Mouse (Mus musculus) liver, embryonic 13.5 days (tissue): ENCODE measurements around the gene Tmem191c. TPM values are rescaled to one million over a fixed set of nuclear protein-coding genes. Genes with fewer than 3 reads are reported as not detected.

Experiments used
- ATAC-seq: fragments of 200-750 bp; cut with Nextera tagmentation; 2 replicates; pipeline ENCODE4 v1.8.0; 2017; ENCODE audit warnings: low read depth, mild to moderate bottlenecking, moderate number of reproducible peaks, moderate library complexity
- DNase-seq: peaks from one replicate; pipeline ENCODE4 v3.0.0; 2022
- H3K27ac ChIP-seq: fragments of 300-500 bp; sonication (generic); 2 replicates; pipeline ENCODE4 v1.5.1; 2015; ENCODE audit warnings: moderate library complexity, mild to moderate bottlenecking, inconsistent platforms
- H3K27me3 ChIP-seq: fragments of 300-500 bp; sonication (generic); 2 replicates; pipeline ENCODE4 v1.6.1; 2015; ENCODE audit warnings: mild to moderate bottlenecking, inconsistent platforms
- H3K36me3 ChIP-seq: fragments of 300-500 bp; sonication (generic); 2 replicates; pipeline ENCODE4 v1.6.1; 2015; ENCODE audit warnings: mild to moderate bottlenecking, inconsistent platforms
- H3K4me1 ChIP-seq: fragments of 300-500 bp; sonication (generic); replicated peaks from 2 replicates; pipeline ENCODE4 v1.6.1; 2015; ENCODE audit warnings: inconsistent platforms
- H3K4me2 ChIP-seq: fragments of 300-500 bp; sonication (generic); 2 replicates; pipeline ENCODE4 v1.6.1; 2015; ENCODE audit warnings: inconsistent platforms, mild to moderate bottlenecking, moderate library complexity
- H3K4me3 ChIP-seq: fragments of 300-500 bp; sonication (generic); replicated peaks from 2 replicates; pipeline ENCODE4 v1.5.1; 2015; ENCODE audit warnings: mild to moderate bottlenecking, inconsistent platforms
- H3K9ac ChIP-seq: fragments of 300-500 bp; sonication (generic); 2 replicates; pipeline ENCODE4 v1.6.1; 2015; ENCODE audit warnings: mild to moderate bottlenecking, inconsistent platforms
- H3K9me3 ChIP-seq: fragments of 300-500 bp; sonication (generic); replicated peaks from 2 replicates; pipeline ENCODE4 v1.6.1; 2016; ENCODE audit warnings: inconsistent platforms
- WGBS: fragments of 180-500 bp; shearing (Covaris S2); methylation state at CpG from one replicate; pipeline ENCODE4 v1.1.7; 2015; ENCODE audit not compliant: insufficient replicate concordance; 5-methylcytosine and 5-hydroxymethylcytosine counted together
- polyA plus RNA-seq: library from polyadenylated mRNA; unstranded; fragments of >200 nt; fragmentation: Nextera tagmentation; extraction: Ambion mirVana; gene quantifications from 2 replicates; pipeline ENCODE4 v1.2.1, GENCODE M21; 2015

The Tmem191c gene
- polyA plus RNA-seq, 1 experiment from 2014 or later = 2.8 TPM

DNA sequence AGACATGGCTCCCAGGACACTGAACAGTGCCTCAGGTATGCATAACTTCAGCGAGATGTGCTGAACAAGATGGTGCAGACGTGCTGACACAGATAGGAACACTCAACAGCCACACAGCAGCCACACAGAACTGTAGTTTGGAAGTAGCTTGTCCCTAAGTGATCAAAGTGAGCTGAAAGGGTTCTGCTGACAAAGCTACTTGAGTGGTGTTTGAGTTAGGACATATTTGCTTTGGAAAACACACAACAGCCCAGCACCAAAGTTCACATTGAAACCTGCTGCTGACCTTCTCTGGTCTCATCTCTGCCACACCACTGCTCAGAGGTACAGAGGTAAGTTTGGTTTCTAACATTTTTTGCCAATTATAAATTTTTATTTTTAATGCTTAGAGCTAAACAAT, 55.2 kb downstream of the Tmem191c start, which contains the start of gene Serpind1:
TSS of gene Serpind1 (plus strand) at position 256 of the 400 bp plus-strand sequence.
- peak; percentile 67 for ATAC-seq
- Histone ChIP-seq H3K4me2 (peak within 1 kb of the TSS; percentile 25), H3K27ac (peak within 1 kb of the TSS; percentile 68)

GRCm38 (mm10) chr16:17331855-17332254, 56.0 kb downstream of the Tmem191c start:
- no peak overlapping the region for H3K9ac ChIP-seq
- H3K9me3 ChIP-seq = no peaks in the 10 kb centered on the region
- peak overlapping the region; percentile 21; the same call in 1 of the 2 replicates for H3K4me2 ChIP-seq
- H3K27me3 ChIP-seq = no peaks in the 10 kb centered on the region
- WGBS = 70% methylated on average over 5 of the region's 5 CpGs
- peaks cover 11% of the 10 kb centered on the region for H3K36me3 ChIP-seq
- ATAC-seq = no peak
- peaks cover 16% of the 10 kb centered on the region for H3K4me1 ChIP-seq
- no peak for DNase-seq
- H3K27ac ChIP-seq = no peak overlapping the region
- H3K4me3 ChIP-seq = peak overlapping the region; percentile 41

More for the DNA sequence above, 55.2 kb downstream of the Tmem191c start, which contains the start of gene Serpind1:
- Histone ChIP-seq H3K9ac (no peak within 1 kb of the TSS), H3K27me3 (no peaks in the 10 kb centered on the region), H3K9me3 (no peaks in the 10 kb centered on the region), H3K4me1 (peaks cover 10% of the 10 kb centered on the region; the same call in 1 of the 2 replicates), H3K4me3 (peak within 1 kb of the TSS; percentile 41), H3K36me3 (peaks cover 7% of the 10 kb centered on the region)
- 63% methylated on average over 2 of the region's 2 CpGs for WGBS
- DNase-seq = no peak

Other genes with a start within 250 kb of the Tmem191c start
- 1.4 and 1.6 TPM in 2 replicates for gene Ypel1, start 206.4 kb upstream of the Tmem191c start, polyA plus RNA-seq
- gene Ppil2, start 164.8 kb upstream of the Tmem191c start, polyA plus RNA-seq = 57.4 and 64.3 TPM in 2 replicates
- 28.3 and 28.9 TPM in 2 replicates for gene 2610318N02Rik, start 150.9 kb upstream of the Tmem191c start, polyA plus RNA-seq
- gene Sdf2l1, start 143.7 kb upstream of the Tmem191c start, polyA plus RNA-seq = 75.6 and 77.1 TPM in 2 replicates
- gene Ydjc, start 131.5 kb upstream of the Tmem191c start, polyA plus RNA-seq = 15.7 and 15.8 TPM in 2 replicates
- 0.62 and 0.81 TPM in 2 replicates for gene Ccdc116, start 128.8 kb upstream of the Tmem191c start, polyA plus RNA-seq
- gene Ube2l3, start 73.4 kb upstream of the Tmem191c start, polyA plus RNA-seq = 247 and 282 TPM in 2 replicates
- gene Rimbp3, start 67.5 kb upstream of the Tmem191c start, polyA plus RNA-seq = 0.12 and 0.14 TPM in 2 replicates
- gene Hic2, start 42.5 kb upstream of the Tmem191c start, polyA plus RNA-seq = 2.9 and 3.2 TPM in 2 replicates
- gene Serpind1, start 55.3 kb downstream of the Tmem191c start, polyA plus RNA-seq = 124 and 143 TPM in 2 replicates
- gene Snap29, start 129.9 kb downstream of the Tmem191c start, polyA plus RNA-seq = 8.8 and 10.7 TPM in 2 replicates
- gene Pi4ka, start 130.2 kb downstream of the Tmem191c start, polyA plus RNA-seq = 12.9 and 15.1 TPM in 2 replicates
- 30.8 and 35.8 TPM in 2 replicates for gene Crkl, start 175.9 kb downstream of the Tmem191c start, polyA plus RNA-seq
- gene Aifm3, start 213.5 kb downstream of the Tmem191c start, polyA plus RNA-seq = 0.76 and 1.2 TPM in 2 replicates
- 22.6 and 24.0 TPM in 2 replicates for gene Lztr1, start 232.6 kb downstream of the Tmem191c start, polyA plus RNA-seq